Mouse (Mus musculus) MEL (cell line): Measurements from ENCODE around the gene Cyp1a1. TPM values are rescaled to one million over a fixed set of nuclear protein-coding genes. Genes with fewer than 3 reads are reported as not detected.

Experiments
- DNase-seq: peaks from one replicate; pipeline ENCODE4 v3.0.0; 2011; ENCODE audit warnings: low read depth, low spot score
- H3K27ac ChIP-seq: 2 replicates; pipeline ENCODE4 v1.5.1; 2012; ENCODE audit warnings: low read depth, mild to moderate bottlenecking, control low read depth, low read length, moderate library complexity; ENCODE audit not compliant: control insufficient read depth
- H3K27me3 ChIP-seq, 2 experiments: fragments of 150-350 bp in 1 of 2; sonication (generic) in 1 of 2; 2 replicates each; pipeline ENCODE4 v1.6.1; 2012; ENCODE audit warnings: low read length in 2 of 2, mild to moderate bottlenecking in 2 of 2, improper control_type of control experiment in 1 of 2, moderate library complexity in 1 of 2; ENCODE audit not compliant: insufficient read depth in 2 of 2, control insufficient read depth in 1 of 2
- H3K36me3 ChIP-seq, 2 experiments: 2 replicates each; pipeline ENCODE4 v1.6.1; 2012 to 2014; ENCODE audit warnings: low read length in 2 of 2, improper control_type of control experiment in 1 of 2, inconsistent platforms in 1 of 2, mild to moderate bottlenecking in 1 of 2; ENCODE audit not compliant: insufficient read depth in 2 of 2, control insufficient read depth in 1 of 2
- H3K4me1 ChIP-seq, 2 experiments: fragments of 150-350 bp in 1 of 2; sonication (generic) in 1 of 2; 2 replicates each; pipeline ENCODE4 v1.6.1; 2012; ENCODE audit warnings: low read length in 2 of 2, improper control_type of control experiment in 1 of 2, mild to moderate bottlenecking in 1 of 2; ENCODE audit not compliant: insufficient read depth in 2 of 2, control insufficient read depth in 1 of 2
- H3K4me3 ChIP-seq, 2 experiments: fragments of 150-350 bp in 1 of 2; sonication (generic) in 1 of 2; 2 replicates each; pipeline ENCODE4 v1.5.1; 2012; ENCODE audit warnings: low read depth in 2 of 2, low read length in 2 of 2, mild to moderate bottlenecking in 2 of 2, moderate library complexity in 2 of 2, control low read depth in 1 of 2, improper control_type of control experiment in 1 of 2; ENCODE audit not compliant: control insufficient read depth in 1 of 2, insufficient read depth in 1 of 2
- H3K79me2 ChIP-seq: 2 replicates; pipeline ENCODE4 v1.6.1; 2012; ENCODE audit warnings: mild to moderate bottlenecking, low read length, moderate library complexity; ENCODE audit not compliant: control insufficient read depth, poor library complexity, insufficient read depth
- H3K9ac ChIP-seq: 2 replicates; pipeline ENCODE4 v1.6.1; 2012; ENCODE audit warnings: low read depth, mild to moderate bottlenecking, control low read depth, low read length, moderate library complexity; ENCODE audit not compliant: control insufficient read depth, poor library complexity, severe bottlenecking
- H3K9me3 ChIP-seq: fragments of 150-350 bp; sonication (generic); replicated peaks from 2 replicates; pipeline ENCODE4 v1.6.1; 2012; ENCODE audit warnings: mild to moderate bottlenecking, low read length, improper control_type of control experiment, moderate library complexity; ENCODE audit not compliant: insufficient read depth
- CHD1 ChIP-seq: IDR thresholded peaks from 2 replicates; pipeline ENCODE4 v1.6.1; 2012; ENCODE audit warnings: low read depth, mild to moderate bottlenecking, inconsistent platforms, low read length, improper control_type of control experiment
- CHD2 ChIP-seq: IDR thresholded peaks from 2 replicates; pipeline ENCODE4 v1.6.1; 2011; ENCODE audit warnings: low read length, improper control_type of control experiment
- ELF1 ChIP-seq: IDR thresholded peaks from 2 replicates; pipeline ENCODE4 v1.6.1; 2014; ENCODE audit warnings: low read depth, mild to moderate bottlenecking, inconsistent platforms, low read length, improper control_type of control experiment, moderate library complexity
- EP300 ChIP-seq, 2 experiments: IDR thresholded peaks; 2 replicates each; pipeline ENCODE4 v1.6.1; 2011; ENCODE audit warnings: improper control_type of control experiment in 2 of 2, low read length in 2 of 2, low read depth in 1 of 2, mild to moderate bottlenecking in 1 of 2
- GABPA ChIP-seq: IDR thresholded peaks from 2 replicates; pipeline ENCODE4 v1.6.1; 2012; ENCODE audit warnings: low read depth, mild to moderate bottlenecking, inconsistent platforms, low read length, improper control_type of control experiment, moderate library complexity
- GATA1 ChIP-seq: IDR thresholded peaks from 2 replicates; pipeline ENCODE4 v1.6.1; 2011; ENCODE audit warnings: low read depth, low read length, improper control_type of control experiment
- HCFC1 ChIP-seq: IDR thresholded peaks from 2 replicates; pipeline ENCODE4 v1.6.1; 2012; ENCODE audit warnings: low read depth, mild to moderate bottlenecking, inconsistent platforms, low read length, improper control_type of control experiment, moderate library complexity
- JUND ChIP-seq: IDR thresholded peaks from 2 replicates; pipeline ENCODE4 v1.6.1; 2011; ENCODE audit warnings: low read depth, mild to moderate bottlenecking, improper control_type of control experiment, low read length
- KAT2A ChIP-seq: conservative IDR thresholded peaks from 2 replicates; pipeline ENCODE4 v1.6.1; 2012; ENCODE audit warnings: low read depth, low read length, improper control_type of control experiment, inconsistent platforms
- MAFK ChIP-seq: IDR thresholded peaks from 2 replicates; pipeline ENCODE4 v1.6.1; 2011; ENCODE audit warnings: low read depth, mild to moderate bottlenecking, low read length, improper control_type of control experiment, borderline replicate concordance
- MAZ ChIP-seq: IDR thresholded peaks from 2 replicates; pipeline ENCODE4 v1.6.1; 2012; ENCODE audit warnings: low read depth, mild to moderate bottlenecking, inconsistent platforms, low read length, improper control_type of control experiment
- MXI1 ChIP-seq: IDR thresholded peaks from 2 replicates; pipeline ENCODE4 v1.6.1; 2011; ENCODE audit warnings: mild to moderate bottlenecking, low read depth, low read length, improper control_type of control experiment
- MYB ChIP-seq: IDR thresholded peaks from 2 replicates; pipeline ENCODE4 v1.6.1; 2011; ENCODE audit warnings: mild to moderate bottlenecking, low read depth, low read length, improper control_type of control experiment
- NELFE ChIP-seq: IDR thresholded peaks from 2 replicates; pipeline ENCODE4 v1.6.1; 2011; ENCODE audit warnings: low read depth, low read length, improper control_type of control experiment
- NRF1 ChIP-seq: IDR thresholded peaks from 2 replicates; pipeline ENCODE4 v1.6.1; 2014; ENCODE audit warnings: low read depth, mild to moderate bottlenecking, inconsistent platforms, low read length, improper control_type of control experiment, moderate library complexity; ENCODE audit not compliant: poor library complexity, insufficient read depth, severe bottlenecking
- POLR2A ChIP-seq, 2 experiments: IDR thresholded peaks; 2 replicates each; pipeline ENCODE4 v1.6.1; 2011 to 2012; ENCODE audit warnings: low read length in 2 of 2, mild to moderate bottlenecking in 2 of 2, control low read depth in 1 of 2, improper control_type of control experiment in 1 of 2, low read depth in 1 of 2, moderate library complexity in 1 of 2; ENCODE audit not compliant: control insufficient read depth in 1 of 2, insufficient read depth in 1 of 2, poor library complexity in 1 of 2
- RCOR1 ChIP-seq: IDR thresholded peaks from 2 replicates; pipeline ENCODE4 v1.6.1; 2012; ENCODE audit warnings: low read depth, mild to moderate bottlenecking, inconsistent platforms, low read length, improper control_type of control experiment
- SIN3A ChIP-seq: IDR thresholded peaks from 2 replicates; pipeline ENCODE4 v1.6.1; 2012; ENCODE audit warnings: low read length, improper control_type of control experiment, inconsistent platforms
- SMC3 ChIP-seq: IDR thresholded peaks from 2 replicates; pipeline ENCODE4 v1.6.1; 2011; ENCODE audit warnings: low read depth, low read length, improper control_type of control experiment
- UBTF ChIP-seq: IDR thresholded peaks from 2 replicates; pipeline ENCODE4 v1.6.1; 2012; ENCODE audit warnings: low read depth, mild to moderate bottlenecking, inconsistent platforms, low read length, improper control_type of control experiment, moderate library complexity, borderline replicate concordance; ENCODE audit not compliant: insufficient read depth
- USF2 ChIP-seq, 2 experiments: IDR thresholded peaks; 2 replicates each; pipeline ENCODE4 v1.6.1; 2011 to 2012; ENCODE audit warnings: improper control_type of control experiment in 2 of 2, low read length in 2 of 2, borderline replicate concordance in 1 of 2, inconsistent platforms in 1 of 2, low read depth in 1 of 2, mild to moderate bottlenecking in 1 of 2; ENCODE audit not compliant: insufficient read depth in 1 of 2
- ZKSCAN1 ChIP-seq: IDR thresholded peaks from 2 replicates; pipeline ENCODE4 v1.6.1; 2012; ENCODE audit warnings: low read depth, mild to moderate bottlenecking, inconsistent platforms, low read length, improper control_type of control experiment, moderate library complexity
- ZMIZ1 ChIP-seq: IDR thresholded peaks from 2 replicates; pipeline ENCODE4 v1.6.1; 2012; ENCODE audit warnings: low read depth, mild to moderate bottlenecking, inconsistent platforms, low read length, improper control_type of control experiment, moderate library complexity
- ZNF384 ChIP-seq: IDR thresholded peaks from 2 replicates; pipeline ENCODE4 v1.6.1; 2012; ENCODE audit warnings: low read depth, mild to moderate bottlenecking, inconsistent platforms, low read length, improper control_type of control experiment
- polyA plus RNA-seq, 2 experiments: library from polyadenylated mRNA; stranded (reverse) in 1 of 2; unstranded in 1 of 2; fragments of >175 nt in 1 of 2; fragments of >200 nt in 1 of 2; gene quantifications; 2 replicates each; pipeline versions ENCODE4 v1.2.1 to v1.2.4; 2012; ENCODE audit warnings: low replicate concordance in 2 of 2, low read depth in 1 of 2; ENCODE audit not compliant: insufficient read length in 2 of 2, insufficient read depth in 1 of 2, missing spikeins in 1 of 2
- total RNA-seq: library from RNA; depleted of rRNA; stranded (reverse); fragments of 300-350 nt; gene quantifications from 2 replicates; pipeline ENCODE4 v1.2.3, GENCODE M21; 2012

The Cyp1a1 gene
- total and polyA plus RNA-seq, 3 experiments, result 0.04 to 0.26 TPM; not detected in 1

DNA sequence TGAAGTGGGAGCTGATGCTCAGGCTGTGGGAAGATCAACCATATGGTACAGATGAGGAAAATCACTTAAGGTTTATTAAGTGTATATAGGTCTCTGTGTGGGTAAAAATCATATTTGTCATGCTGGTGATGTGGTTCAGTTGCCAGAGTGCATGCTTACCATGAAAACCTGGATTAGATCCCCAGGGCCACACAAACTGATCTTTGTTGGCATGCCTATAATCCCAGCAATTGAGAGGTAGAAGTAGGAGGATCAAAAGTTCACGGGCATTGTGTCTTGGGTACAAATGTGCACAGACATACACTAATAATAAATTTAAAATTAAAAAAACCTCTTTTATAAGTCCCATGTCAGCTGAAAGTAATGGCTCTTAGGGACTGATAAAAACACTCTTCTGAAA, 34.6 kb downstream of the Cyp1a1 start:
- H3K27me3 ChIP-seq, result no peaks in the 10 kb centered on the region
- peaks cover 0 to 26% of the 10 kb centered on the region in 2 experiments; a peak in 3 of 4 replicates for H3K36me3 ChIP-seq
- H3K27ac ChIP-seq, result no peak overlapping the region
- H3K9me3 ChIP-seq, result no peaks in the 10 kb centered on the region
- H3K79me2 ChIP-seq, result peaks cover 7% of the 10 kb centered on the region
- TF ChIP-seq ZMIZ1, result no peak
- TF ChIP-seq, all 39 proteins: peak for 0
- H3K4me1 ChIP-seq, result no peaks in the 10 kb centered on the region
- no peak for DNase-seq
- H3K9ac ChIP-seq, result no peak overlapping the region
- H3K4me3 ChIP-seq, result no peak overlapping the region

DNA sequence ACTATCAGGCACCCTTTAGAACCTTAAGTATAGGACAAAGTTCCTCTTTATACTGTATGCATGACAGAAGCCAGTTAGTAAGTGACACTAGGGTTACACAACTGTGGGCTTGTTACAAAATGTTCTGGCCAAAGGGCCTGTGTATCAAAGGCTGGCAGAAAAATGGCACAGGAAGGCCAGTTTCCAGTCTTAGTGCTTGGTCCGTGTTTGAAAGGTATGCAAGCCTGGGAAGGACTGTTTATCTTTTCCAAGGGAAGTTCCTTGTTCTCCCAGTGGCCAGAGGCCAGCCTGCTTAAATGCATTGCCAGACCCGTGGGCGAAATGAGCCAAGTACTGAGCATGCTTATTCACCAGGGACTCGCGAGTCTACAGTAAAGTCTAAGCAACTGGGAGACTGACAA, 35.6 kb downstream of the Cyp1a1 start:
- TF ChIP-seq ZNF384, result no peak
- no peak for TF ChIP-seq MXI1
- TF ChIP-seq JUND, result no peak
- TF ChIP-seq GATA1, result no peak
- TF ChIP-seq KAT2A, result no peak
- TF ChIP-seq MAFK, result no peak
- Histone ChIP-seq H3K9ac (no peak overlapping the region), H3K4me3 (no peak overlapping the region), H3K36me3 (peaks cover 0 to 34% of the 10 kb centered on the region in 2 experiments; a peak in 3 of 4 replicates), H3K27ac (no peak overlapping the region), H3K79me2 (peaks cover 4% of the 10 kb centered on the region; the same call in 1 of the 2 replicates), H3K27me3 (no peaks in the 10 kb centered on the region), H3K9me3 (no peaks in the 10 kb centered on the region), H3K4me1 (no peaks in the 10 kb centered on the region)
- no peak for DNase-seq

DNA sequence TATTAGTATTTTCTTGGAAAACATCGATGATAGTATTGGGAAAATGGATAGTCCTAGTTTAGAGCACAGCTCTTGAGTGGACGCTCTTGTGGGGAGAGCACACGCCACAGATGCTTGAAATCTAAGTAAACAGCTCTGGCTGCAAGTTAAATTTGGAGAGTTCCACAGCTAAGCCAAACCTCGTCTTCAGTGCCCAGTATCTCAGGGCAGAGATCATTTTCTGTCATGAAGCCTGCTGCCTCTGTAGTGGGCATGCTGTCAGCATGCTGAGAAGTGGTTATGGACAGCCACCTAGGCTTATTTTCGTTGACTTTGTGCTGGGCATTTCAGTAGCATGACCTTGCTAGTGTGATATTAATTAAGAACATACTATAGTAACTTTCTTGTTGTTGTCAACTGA, 36.1 kb downstream of the Cyp1a1 start:
- H3K4me3 ChIP-seq, result no peak overlapping the region
- H3K27me3 ChIP-seq, result no peaks in the 10 kb centered on the region
- no peaks in the 10 kb centered on the region for H3K9me3 ChIP-seq
- no peak overlapping the region for H3K27ac ChIP-seq
- H3K79me2 ChIP-seq, result peaks cover 4% of the 10 kb centered on the region; the same call in 1 of the 2 replicates
- no peak for DNase-seq
- peaks cover 0 to 34% of the 10 kb centered on the region in 2 experiments; a peak in 3 of 4 replicates for H3K36me3 ChIP-seq
- H3K4me1 ChIP-seq, result no peaks in the 10 kb centered on the region
- no peak overlapping the region for H3K9ac ChIP-seq
- TF ChIP-seq MAZ (no peak), EP300 (IDR thresholded peaks at IDR 0.05; ENCODE audit: low read depth in 1 of 2, low read length in 2 of 2) (no peak), HCFC1 (no peak), RCOR1 (no peak), MYB (no peak), GABPA (no peak), SIN3A (no peak), MXI1 (no peak), ZKSCAN1 (no peak), CHD2 (no peak), NRF1 (no peak), UBTF (no peak), ELF1 (no peak), NELFE (no peak), POLR2A (IDR thresholded peaks at IDR 0.05; ENCODE audit: control insufficient read depth in 1 of 2, insufficient read depth in 1 of 2, low read depth in 1 of 2, low read length in 2 of 2, poor library complexity in 1 of 2) (no peak), USF2 (IDR thresholded peaks at IDR 0.05; ENCODE audit: borderline replicate concordance in 1 of 2, insufficient read depth in 1 of 2, low read depth in 1 of 2, low read length in 2 of 2) (no peak), KAT2A (no peak), SMC3 (no peak), CHD1 (no peak)
